Mouse (Mus musculus) cerebellum, adult 2 months (tissue): ENCODE measurements around the gene Slc5a10. TPM values are rescaled to one million over a fixed set of nuclear protein-coding genes. Genes with fewer than 3 reads are reported as not detected.

Source experiments
- DNase-seq, 2 experiments: peaks; one replicate each; pipeline ENCODE4 v3.0.0; 2021
- H3K27ac ChIP-seq: fragments of 200-500 bp; 2 replicates; pipeline ENCODE4 v1.5.1; 2012; ENCODE audit warnings: low read length, control low read depth, inconsistent platforms; ENCODE audit not compliant: insufficient read depth
- H3K27me3 ChIP-seq: fragments of 200-500 bp; 2 replicates; pipeline ENCODE4 v1.6.1; 2012; ENCODE audit warnings: inconsistent platforms, mild to moderate bottlenecking, low read length, moderate library complexity; ENCODE audit not compliant: control insufficient read depth, insufficient read depth
- H3K4me1 ChIP-seq: fragments of 200-500 bp; 2 replicates; pipeline ENCODE4 v1.6.1; 2011; ENCODE audit warnings: low read length; ENCODE audit not compliant: control insufficient read depth, insufficient read depth
- H3K4me3 ChIP-seq: fragments of 200-500 bp; replicated peaks from 2 replicates; pipeline ENCODE3; 2011; ENCODE audit warnings: mild to moderate bottlenecking, low read depth, low read length, control low read depth; ENCODE audit not compliant: insufficient read depth
- CTCF ChIP-seq: fragments of 200-500 bp; IDR thresholded peaks from 2 replicates; pipeline ENCODE4 v1.5.1; 2011; ENCODE audit warnings: low read depth, mild to moderate bottlenecking, control low read depth, low read length, moderate library complexity, borderline replicate concordance; ENCODE audit not compliant: insufficient read depth
- POLR2A ChIP-seq: fragments of 200-500 bp; IDR thresholded peaks from 2 replicates; pipeline ENCODE4 v1.6.1; 2011; ENCODE audit warnings: low read length, control low read depth, borderline replicate concordance; ENCODE audit not compliant: insufficient read depth
- WGBS: fragments of 180-500 bp; shearing (Covaris S2); methylation state at CpG from one replicate; pipeline ENCODE4 v1.1.7; 2018; 5-methylcytosine and 5-hydroxymethylcytosine counted together
- polyA plus RNA-seq: library from polyadenylated mRNA; depleted of rRNA; stranded (reverse); fragments of >200 nt; gene quantifications from 2 replicates; pipeline ENCODE4 v1.2.3, GENCODE M21; 2012

Gene Slc5a10
- polyA plus RNA-seq, 1 experiment, result 0.07 TPM

GRCm38 (mm10) chr11:61648749-61649115, 71.9 kb downstream of the Slc5a10 start:
- Histone ChIP-seq H3K27ac (no peak overlapping the region), H3K4me1 (peaks cover 9% of the 10 kb centered on the region), H3K4me3 (no peak overlapping the region), H3K27me3 (no peaks in the 10 kb centered on the region)
- 47% methylated on average over 7 of the region's 7 CpGs for WGBS
- DNase-seq, result no peak
- TF ChIP-seq POLR2A (no peak), CTCF (no peak)

DNA sequence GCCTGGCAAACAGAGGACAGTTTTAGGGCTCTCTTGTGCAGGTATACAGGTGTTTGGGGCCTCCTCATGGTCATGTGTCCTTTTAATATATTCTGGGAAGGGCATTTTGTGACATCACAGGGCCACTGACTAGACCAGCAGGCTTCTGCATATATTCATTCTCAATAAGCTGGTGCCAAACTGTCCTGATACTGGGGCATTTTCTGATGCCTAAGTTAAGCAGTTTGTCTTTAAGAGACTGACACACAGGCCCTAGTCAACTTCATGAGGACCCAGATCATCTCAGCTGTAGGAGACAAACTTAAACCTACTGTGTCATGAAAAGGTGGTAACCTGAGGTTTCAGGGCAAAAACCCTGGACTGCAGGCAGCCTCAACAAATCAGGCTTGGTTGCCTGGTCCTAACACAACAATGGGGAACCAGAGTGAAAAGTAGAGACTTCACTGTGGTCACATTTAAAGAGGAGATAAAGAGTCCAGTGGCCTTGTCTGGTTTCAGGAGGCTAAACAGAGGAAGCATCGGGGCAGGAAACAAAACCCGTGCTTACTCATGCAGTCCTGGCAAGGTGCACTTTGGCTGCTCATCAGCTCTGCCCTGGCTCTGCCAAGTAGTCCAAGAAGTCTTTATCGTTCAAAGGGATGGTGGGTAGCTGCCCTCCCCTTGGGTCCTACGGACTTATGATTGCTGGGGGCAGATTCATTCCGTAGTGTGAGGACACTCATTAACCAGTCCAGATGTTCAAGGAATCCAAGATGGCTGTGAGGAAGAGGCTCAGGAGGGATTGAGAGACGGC, 72.5 kb downstream of the Slc5a10 start:
- peak; percentile 37 to 54 for DNase-seq
- no peaks in the 10 kb centered on the region for H3K27me3 ChIP-seq
- H3K4me3 ChIP-seq, result no peak overlapping the region
- 25% methylated on average over 6 of the region's 6 CpGs for WGBS
- no peak overlapping the region for H3K27ac ChIP-seq
- peaks cover 9% of the 10 kb centered on the region for H3K4me1 ChIP-seq
- TF ChIP-seq POLR2A, result no peak

GRCm38 (mm10) chr11:61647110-61647910, 73.3 kb downstream of the Slc5a10 start:
- Histone ChIP-seq H3K4me3 (no peak overlapping the region), H3K27ac (no peak overlapping the region), H3K27me3 (no peaks in the 10 kb centered on the region), H3K4me1 (peaks cover 9% of the 10 kb centered on the region)
- TF ChIP-seq CTCF (no peak), POLR2A (no peak)
- DNase-seq, result no peak
- 75% methylated on average over 10 of the region's 10 CpGs for WGBS

DNA sequence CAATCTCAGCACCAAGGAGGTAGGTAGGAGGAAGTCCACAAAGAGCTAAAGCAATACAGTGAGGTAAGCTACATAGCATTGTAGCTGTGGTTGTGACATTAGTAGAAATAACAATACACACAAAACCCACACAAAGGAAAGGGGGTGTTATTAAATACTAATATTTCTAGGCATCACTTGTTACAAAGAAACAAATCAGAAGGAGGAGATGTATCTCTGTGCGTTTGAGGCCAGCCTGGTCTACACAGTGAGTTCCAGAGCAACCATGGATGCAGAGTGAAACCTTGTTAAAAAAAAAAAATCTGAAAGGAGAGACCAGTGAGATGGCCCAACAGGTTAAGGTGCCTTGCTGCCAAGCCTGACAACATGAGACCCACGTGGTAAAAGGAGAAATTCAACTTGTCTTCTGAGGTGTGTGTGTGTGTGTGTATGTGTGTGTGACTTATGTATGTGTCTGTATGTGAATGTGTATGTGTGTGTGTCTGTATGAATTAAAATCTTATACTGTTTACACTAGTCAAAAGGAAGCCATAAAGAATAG, 74.1 kb downstream of the Slc5a10 start:
- H3K4me1 ChIP-seq, result peaks cover 9% of the 10 kb centered on the region
- WGBS, result 77% methylated on average over 2 of the region's 2 CpGs
- H3K27ac ChIP-seq, result no peak overlapping the region
- H3K4me3 ChIP-seq, result no peak overlapping the region
- TF ChIP-seq POLR2A, result no peak
- no peak for TF ChIP-seq CTCF
- DNase-seq, result no peak
- no peaks in the 10 kb centered on the region for H3K27me3 ChIP-seq

GRCm38 (mm10) chr11:61645357-61645857, 75.2 kb downstream of the Slc5a10 start:
- 84% methylated on average over 5 of the region's 5 CpGs for WGBS
- TF ChIP-seq CTCF (no peak), POLR2A (no peak)
- H3K27ac ChIP-seq, result no peak overlapping the region
- peaks cover 9% of the 10 kb centered on the region for H3K4me1 ChIP-seq
- H3K4me3 ChIP-seq, result no peak overlapping the region
- no peaks in the 10 kb centered on the region for H3K27me3 ChIP-seq
- DNase-seq, result no peak

DNA sequence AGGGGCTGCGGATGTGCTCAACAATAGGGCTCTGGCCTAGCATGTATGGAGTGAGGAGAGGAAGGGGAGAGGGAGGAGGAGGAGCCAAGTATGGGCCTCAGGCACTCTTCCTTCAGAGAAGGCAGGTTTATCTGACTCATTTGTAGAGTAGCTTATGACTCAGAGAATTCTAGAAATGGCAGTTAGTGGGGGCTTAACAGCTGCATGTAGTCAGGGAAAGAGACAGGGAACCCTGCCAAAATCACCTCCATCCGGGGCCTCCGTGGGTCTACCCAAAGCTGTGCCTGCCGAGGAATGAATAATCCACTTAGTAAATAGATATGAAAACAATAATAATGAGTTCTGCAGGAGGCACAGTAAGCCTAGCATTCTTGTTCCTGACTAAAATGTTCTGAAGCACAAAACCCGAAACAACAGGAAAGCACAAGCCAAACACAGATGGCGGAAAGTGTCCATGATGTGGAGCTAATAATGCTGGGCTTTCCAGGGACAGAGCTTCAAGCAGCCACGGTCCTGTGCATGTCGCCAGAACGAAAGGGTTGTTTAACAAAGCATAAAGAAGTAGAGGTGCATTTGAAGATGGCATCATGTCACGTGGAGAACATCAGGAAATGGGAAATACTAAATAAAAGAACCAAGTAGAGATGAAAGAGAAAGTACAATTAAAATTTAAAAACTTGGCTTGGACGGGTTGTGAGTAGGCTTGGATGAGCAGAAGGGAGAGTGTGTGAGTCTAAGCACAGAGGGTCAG, 75.9 kb downstream of the Slc5a10 start:
- no peaks in the 10 kb centered on the region for H3K27me3 ChIP-seq
- WGBS, result 51% methylated on average over 11 of the region's 11 CpGs
- TF ChIP-seq POLR2A, result no peak
- no peak for TF ChIP-seq CTCF
- DNase-seq, result no peak
- H3K27ac ChIP-seq, result no peak overlapping the region
- H3K4me1 ChIP-seq, result peaks cover 9% of the 10 kb centered on the region
- H3K4me3 ChIP-seq, result no peak overlapping the region

DNA sequence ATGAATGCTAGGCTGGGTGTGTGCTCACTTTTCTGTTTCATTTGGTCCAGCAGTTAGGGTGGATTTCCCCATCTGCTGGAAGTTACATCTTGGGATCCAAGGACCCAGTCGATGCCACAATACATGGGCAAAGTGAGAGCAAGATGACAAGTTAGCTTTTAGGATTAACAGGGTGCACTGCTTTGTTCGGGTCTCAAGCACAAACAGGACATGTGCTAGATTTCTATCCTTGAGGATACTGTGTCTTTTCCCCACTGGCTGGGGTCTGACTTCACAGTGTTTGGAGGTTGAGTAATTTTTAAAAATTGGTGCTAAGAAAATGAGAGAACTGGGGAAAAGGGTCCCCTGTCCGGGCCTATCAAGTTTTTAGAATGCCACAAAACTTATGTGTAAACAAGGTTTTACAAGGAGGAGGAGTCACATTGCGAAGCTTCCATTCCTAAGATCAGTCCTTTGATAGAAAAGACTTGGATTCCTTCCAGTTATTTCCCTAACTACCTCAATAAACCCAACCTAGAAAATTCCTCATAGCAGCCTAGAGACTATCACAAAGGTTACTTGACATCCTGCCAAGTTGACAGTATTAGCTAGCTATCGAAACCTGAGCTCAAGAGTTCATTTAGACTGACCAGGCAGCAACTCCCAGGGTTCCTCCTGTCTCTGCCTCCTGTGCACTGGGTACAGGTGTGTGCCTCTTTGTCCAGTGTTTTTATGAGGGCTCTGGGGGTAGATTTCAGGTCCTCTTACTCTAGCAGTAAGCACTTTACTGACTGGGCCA, 77.3 kb downstream of the Slc5a10 start:
- no peaks in the 10 kb centered on the region for H3K27me3 ChIP-seq
- TF ChIP-seq POLR2A (no peak), CTCF (no peak)

More for the DNA sequence above, 77.3 kb downstream of the Slc5a10 start:
- Histone ChIP-seq H3K4me3 (no peak overlapping the region), H3K27ac (no peak overlapping the region), H3K4me1 (peaks cover 5% of the 10 kb centered on the region)
- DNase-seq, result no peak
- 90% methylated on average over 5 of the region's 5 CpGs for WGBS
